Mouse (Mus musculus): ENCODE results near the gene Gm29427.

Gm29427 gene

GRCm38 (mm10) chr1:130715561-130716217, at the start of gene Gm29427:
TSS of gene Gm29427 (minus strand) at chr1:130715799.
- DNase-seq (ENCODE audit: low spot score in 2 of 2), result peak; percentile 90 to 96

GRCm38 (mm10) chr1:130764027-130764461, 48.4 kb upstream of the Gm29427 start:
- no peak for DNase-seq (ENCODE audit: low spot score in 2 of 2)

GRCm38 (mm10) chr1:130762045-130762760, 46.6 kb upstream of the Gm29427 start:
- DNase-seq (ENCODE audit: low spot score in 2 of 2), result no peak

GRCm38 (mm10) chr1:130761597-130761996, 46.0 kb upstream of the Gm29427 start:
- no peak for DNase-seq (ENCODE audit: low spot score in 2 of 2)

- DNase-seq (ENCODE audit: low spot score in 2 of 2), result no peak
These were observed 44.1 kb upstream of the Gm29427 start for GRCm38 (mm10) chr1:130759689-130760088.

- no peak for DNase-seq (ENCODE audit: low spot score in 2 of 2)
These were observed 31.2 kb upstream of the Gm29427 start for GRCm38 (mm10) chr1:130746819-130747218.

GRCm38 (mm10) chr1:130745591-130745990, 30.0 kb upstream of the Gm29427 start:
- no peak for DNase-seq (ENCODE audit: low spot score in 2 of 2)

- DNase-seq (ENCODE audit: low spot score in 2 of 2), result no peak
These were observed 29.4 kb upstream of the Gm29427 start for GRCm38 (mm10) chr1:130744961-130745360.

- no peak for DNase-seq (ENCODE audit: low spot score in 2 of 2)
These were observed 28.6 kb upstream of the Gm29427 start for GRCm38 (mm10) chr1:130744217-130744616.

- DNase-seq (ENCODE audit: low spot score in 2 of 2), result no peak
These were observed 28.2 kb upstream of the Gm29427 start for GRCm38 (mm10) chr1:130743775-130744174.

- DNase-seq (ENCODE audit: low spot score in 2 of 2), result no peak
These were observed 26.6 kb upstream of the Gm29427 start for GRCm38 (mm10) chr1:130742201-130742600.

GRCm38 (mm10) chr1:130740781-130741720, 25.5 kb upstream of the Gm29427 start:
- DNase-seq (ENCODE audit: low spot score in 2 of 2), result no peak

- no peak for DNase-seq (ENCODE audit: low spot score in 2 of 2)
These were observed 24.6 kb upstream of the Gm29427 start for GRCm38 (mm10) chr1:130740227-130740648.

GRCm38 (mm10) chr1:130739636-130740035, 24.0 kb upstream of the Gm29427 start:
- no peak for DNase-seq (ENCODE audit: low spot score in 2 of 2)

GRCm38 (mm10) chr1:130738551-130739106, 23.0 kb upstream of the Gm29427 start:
- DNase-seq (ENCODE audit: low spot score in 2 of 2), result no peak

GRCm38 (mm10) chr1:130737916-130738315, 22.3 kb upstream of the Gm29427 start:
- no peak for DNase-seq (ENCODE audit: low spot score in 2 of 2)

- no peak for DNase-seq (ENCODE audit: low spot score in 2 of 2)
These were observed 21.8 kb upstream of the Gm29427 start for GRCm38 (mm10) chr1:130737411-130737881.

- no peak for DNase-seq (ENCODE audit: low spot score in 2 of 2)
These were observed 19.3 kb upstream of the Gm29427 start for GRCm38 (mm10) chr1:130734852-130735251.

GRCm38 (mm10) chr1:130734452-130734851, 18.9 kb upstream of the Gm29427 start:
- no peak for DNase-seq (ENCODE audit: low spot score in 2 of 2)

- DNase-seq (ENCODE audit: low spot score in 2 of 2), result no peak
These were observed 18.1 kb upstream of the Gm29427 start for GRCm38 (mm10) chr1:130733671-130734070.

All from natural killer cell, adult 2 months (primary cell).